Mouse (Mus musculus) kidney, embryonic 16.5 days (tissue): ENCODE results near the gene Actn4. TPM values are rescaled to one million over a fixed set of nuclear protein-coding genes. Genes with fewer than 3 reads are reported as not detected.

Source experiments
- ATAC-seq: fragments of 200-750 bp; cut with Nextera tagmentation; 2 replicates; pipeline ENCODE4 v1.8.0; 2017; ENCODE audit warnings: moderate TSS enrichment; ENCODE audit not compliant: low FRiP score, low TSS enrichment
- H3K27ac ChIP-seq: fragments of 300-500 bp; sonication (generic); 2 replicates; pipeline ENCODE4 v1.5.1; 2014; ENCODE audit warnings: low read length
- H3K27me3 ChIP-seq: fragments of 300-500 bp; sonication (generic); 2 replicates; pipeline ENCODE4 v1.6.1; 2014; ENCODE audit warnings: low read length, control low read depth, mixed read lengths; ENCODE audit not compliant: insufficient read depth
- H3K36me3 ChIP-seq: fragments of 300-500 bp; sonication (generic); 2 replicates; pipeline ENCODE4 v1.6.1; 2014; ENCODE audit warnings: low read length, control low read depth, mixed read lengths; ENCODE audit not compliant: insufficient read depth
- H3K4me1 ChIP-seq: fragments of 300-500 bp; sonication (generic); 2 replicates; pipeline ENCODE4 v1.6.1; 2014; ENCODE audit warnings: low read length, control low read depth, mixed read lengths; ENCODE audit not compliant: insufficient read depth
- H3K4me2 ChIP-seq: fragments of 300-500 bp; sonication (generic); replicated peaks from 2 replicates; pipeline ENCODE4 v1.6.1; 2014; ENCODE audit warnings: low read depth, low read length
- H3K4me3 ChIP-seq: fragments of 300-500 bp; sonication (generic); 2 replicates; pipeline ENCODE4 v1.5.1; 2014; ENCODE audit warnings: mild to moderate bottlenecking, low read length
- H3K9ac ChIP-seq: fragments of 300-500 bp; sonication (generic); replicated peaks from 2 replicates; pipeline ENCODE4 v1.6.1; 2014; ENCODE audit warnings: low read length
- H3K9me3 ChIP-seq: fragments of 300-500 bp; sonication (generic); 2 replicates; pipeline ENCODE4 v1.6.1; 2016; ENCODE audit warnings: low read length, control low read depth
- WGBS: fragments of 180-500 bp; shearing (Covaris S2); extraction: QIAGEN DNeasy Blood & Tissue Kit; methylation state at CpG from one replicate; pipeline ENCODE4 v1.1.7; 2014; 5-methylcytosine and 5-hydroxymethylcytosine counted together
- polyA plus RNA-seq: library from polyadenylated mRNA; unstranded; fragments of >200 nt; fragmentation: Nextera tagmentation; extraction: Ambion mirVana; gene quantifications from 2 replicates; pipeline ENCODE4 v1.2.1, GENCODE M21; 2015

Gene Actn4
- polyA plus RNA-seq, 1 experiment from 2014 or later = 374 TPM

DNA sequence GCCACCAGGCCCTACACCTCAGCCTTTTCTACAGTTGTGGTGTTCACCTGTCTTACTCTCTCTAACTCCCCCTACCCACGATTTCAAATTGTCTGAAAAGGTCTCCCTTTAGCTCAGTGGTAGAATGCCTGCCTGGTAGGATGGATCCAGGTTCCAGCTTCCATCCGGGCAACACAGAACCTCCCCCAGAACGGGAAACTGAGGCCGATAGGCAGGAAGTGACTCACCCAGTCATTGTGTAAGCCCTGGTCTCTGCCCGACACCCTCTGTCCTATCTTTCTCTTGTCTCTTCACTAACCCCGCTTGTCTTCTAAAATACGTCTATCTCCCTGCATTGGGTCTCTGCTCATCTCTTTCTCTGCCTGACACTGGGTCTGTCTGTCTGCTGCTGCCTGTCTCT, 23.1 kb upstream of the Actn4 start:
- no peaks in the 10 kb centered on the region for H3K9me3 ChIP-seq
- 0 out of 2 replicates have a peak, but pooled peaks cover 1% of the 10 kb centered on the region for H3K36me3 ChIP-seq
- no peak overlapping the region for H3K27ac ChIP-seq
- WGBS = 85% methylated on average over 7 of the region's 7 CpGs
- no peak overlapping the region for H3K9ac ChIP-seq
- no peak overlapping the region for H3K4me2 ChIP-seq
- no peaks in the 10 kb centered on the region for H3K27me3 ChIP-seq
- ATAC-seq = no peak
- H3K4me3 ChIP-seq = no peak overlapping the region
- peaks cover 21% of the 10 kb centered on the region for H3K4me1 ChIP-seq

DNA sequence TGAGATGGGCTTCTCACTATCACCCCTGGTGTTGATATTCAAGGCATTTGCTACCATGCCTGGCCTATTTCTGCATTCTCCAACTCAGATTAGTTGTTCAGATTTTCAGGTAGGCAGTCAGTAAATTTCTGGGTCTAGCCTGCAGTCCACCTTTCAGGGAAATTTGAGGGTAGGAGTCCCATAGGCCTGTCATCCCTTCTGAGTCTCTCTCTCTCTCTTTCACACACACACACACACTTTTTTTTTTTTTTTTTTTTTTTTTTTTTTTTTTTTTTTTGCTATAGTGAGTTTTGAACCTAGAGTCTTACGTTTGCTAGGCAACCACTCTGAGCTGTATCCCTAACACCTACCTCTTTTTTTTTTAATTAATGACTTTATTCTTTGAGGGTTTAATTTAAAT, 22.3 kb upstream of the Actn4 start:
- peaks cover 21% of the 10 kb centered on the region for H3K4me1 ChIP-seq
- H3K36me3 ChIP-seq = peaks cover 3% of the 10 kb centered on the region; the same call in 1 of the 2 replicates
- no peak overlapping the region for H3K4me3 ChIP-seq
- H3K9me3 ChIP-seq = no peaks in the 10 kb centered on the region
- WGBS = 100% methylated on average over 1 of the region's 1 CpGs
- H3K9ac ChIP-seq = no peak overlapping the region
- H3K4me2 ChIP-seq = no peak overlapping the region
- no peak for ATAC-seq
- no peak overlapping the region for H3K27ac ChIP-seq
- no peaks in the 10 kb centered on the region for H3K27me3 ChIP-seq

DNA sequence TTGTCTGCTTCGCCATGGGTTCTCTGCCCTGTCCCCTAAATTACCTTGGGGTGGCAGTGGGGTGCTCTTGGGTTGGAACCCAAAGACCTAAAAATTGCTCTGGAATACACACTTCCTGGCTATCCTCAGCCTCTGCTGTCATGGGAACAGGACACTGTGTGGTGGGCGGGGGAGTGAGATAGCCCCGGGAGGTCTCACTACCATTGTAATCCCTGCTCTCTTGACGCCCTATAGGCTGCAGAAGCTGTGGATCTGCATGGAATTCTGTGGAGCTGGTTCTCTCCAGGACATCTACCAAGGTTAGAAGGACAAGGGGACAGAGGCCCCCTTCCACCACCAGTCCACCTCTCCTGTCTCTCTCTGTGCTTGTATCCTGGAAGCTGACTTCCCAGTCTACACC, 21.7 kb upstream of the Actn4 start:
- H3K27ac ChIP-seq = no peak overlapping the region
- no peaks in the 10 kb centered on the region for H3K27me3 ChIP-seq
- peaks cover 21% of the 10 kb centered on the region for H3K4me1 ChIP-seq
- no peak overlapping the region for H3K4me3 ChIP-seq
- H3K9me3 ChIP-seq = no peaks in the 10 kb centered on the region
- H3K36me3 ChIP-seq = peaks cover 9% of the 10 kb centered on the region
- 82% methylated on average over 4 of the region's 4 CpGs for WGBS
- H3K9ac ChIP-seq = no peak overlapping the region
- ATAC-seq = no peak
- no peak overlapping the region for H3K4me2 ChIP-seq

DNA sequence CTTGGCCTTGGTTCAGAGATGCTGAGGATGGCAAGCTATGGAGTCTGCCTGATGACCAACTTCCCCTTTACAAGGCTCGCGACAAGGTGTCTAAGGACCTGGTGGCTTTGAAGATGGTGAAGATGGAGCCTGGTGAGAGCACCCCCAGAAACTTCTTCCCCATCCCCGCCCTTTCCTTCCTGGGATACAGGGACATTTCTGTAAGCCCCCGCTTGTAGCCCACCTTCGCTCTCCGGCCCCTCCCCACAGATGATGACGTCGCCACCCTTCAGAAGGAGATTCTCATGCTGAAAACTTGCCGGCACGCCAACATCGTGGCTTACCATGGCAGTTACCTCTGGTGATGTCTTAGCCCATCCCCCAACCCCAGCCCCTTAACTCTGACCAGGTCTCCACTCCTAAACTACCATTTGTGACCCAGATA, 21.0 kb upstream of the Actn4 start:
- 71% methylated on average over 11 of the region's 11 CpGs for WGBS
- Histone ChIP-seq H3K27me3 (no peaks in the 10 kb centered on the region), H3K4me3 (peak overlapping the region; percentile 88), H3K4me2 (peak overlapping the region; percentile 70), H3K27ac (peak overlapping the region; percentile 90), H3K9ac (peak overlapping the region; percentile 74), H3K9me3 (no peaks in the 10 kb centered on the region), H3K4me1 (peaks cover 21% of the 10 kb centered on the region), H3K36me3 (peaks cover 16% of the 10 kb centered on the region)
- ATAC-seq = no peak

DNA sequence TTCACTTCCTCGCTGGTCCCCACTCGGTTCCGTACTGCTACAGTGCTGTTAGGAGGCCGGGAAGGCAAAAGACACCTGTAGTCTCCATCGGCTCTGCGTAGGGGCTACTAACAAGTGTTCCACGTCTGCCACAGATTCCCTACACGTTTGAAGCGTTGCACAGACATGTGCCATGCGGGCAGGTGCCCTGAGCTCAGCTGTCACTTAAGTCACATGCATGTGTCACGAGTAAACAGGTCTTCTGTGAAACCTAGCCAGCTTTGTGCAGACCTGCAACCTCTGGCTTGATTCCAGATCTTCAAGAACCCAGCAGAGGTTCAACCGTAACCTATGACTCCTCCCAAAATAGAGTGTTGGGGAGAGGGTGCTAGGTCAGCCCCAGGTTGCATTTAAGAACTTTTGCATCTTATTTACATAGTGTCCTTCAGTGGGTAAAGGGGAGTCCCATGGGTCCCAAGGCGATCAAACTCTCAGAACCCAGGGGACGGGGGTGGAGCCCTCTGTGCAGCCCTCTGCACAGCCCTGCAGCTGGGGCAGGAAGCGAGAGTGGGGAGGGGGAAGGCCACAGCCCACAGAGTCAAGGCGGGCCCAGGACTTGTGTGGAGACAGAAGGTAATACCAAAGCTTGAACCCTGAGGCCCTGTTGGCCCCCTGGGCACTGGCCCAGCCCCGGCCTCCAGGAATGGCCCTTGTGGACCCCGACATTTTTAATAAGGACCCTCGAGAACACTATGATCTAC, 20.3 kb upstream of the Actn4 start:
- peak overlapping the region; percentile 74 for H3K9ac ChIP-seq
- no peaks in the 10 kb centered on the region for H3K9me3 ChIP-seq
- H3K27ac ChIP-seq = peak overlapping the region; percentile 90
- H3K4me1 ChIP-seq = peaks cover 21% of the 10 kb centered on the region
- H3K4me2 ChIP-seq = peak overlapping the region; percentile 70
- H3K27me3 ChIP-seq = no peaks in the 10 kb centered on the region
- peak; percentile 64 for ATAC-seq
- peaks cover 23% of the 10 kb centered on the region for H3K36me3 ChIP-seq
- H3K4me3 ChIP-seq = peak overlapping the region; percentile 88
- WGBS = 10% methylated on average over 19 of the region's 19 CpGs

DNA sequence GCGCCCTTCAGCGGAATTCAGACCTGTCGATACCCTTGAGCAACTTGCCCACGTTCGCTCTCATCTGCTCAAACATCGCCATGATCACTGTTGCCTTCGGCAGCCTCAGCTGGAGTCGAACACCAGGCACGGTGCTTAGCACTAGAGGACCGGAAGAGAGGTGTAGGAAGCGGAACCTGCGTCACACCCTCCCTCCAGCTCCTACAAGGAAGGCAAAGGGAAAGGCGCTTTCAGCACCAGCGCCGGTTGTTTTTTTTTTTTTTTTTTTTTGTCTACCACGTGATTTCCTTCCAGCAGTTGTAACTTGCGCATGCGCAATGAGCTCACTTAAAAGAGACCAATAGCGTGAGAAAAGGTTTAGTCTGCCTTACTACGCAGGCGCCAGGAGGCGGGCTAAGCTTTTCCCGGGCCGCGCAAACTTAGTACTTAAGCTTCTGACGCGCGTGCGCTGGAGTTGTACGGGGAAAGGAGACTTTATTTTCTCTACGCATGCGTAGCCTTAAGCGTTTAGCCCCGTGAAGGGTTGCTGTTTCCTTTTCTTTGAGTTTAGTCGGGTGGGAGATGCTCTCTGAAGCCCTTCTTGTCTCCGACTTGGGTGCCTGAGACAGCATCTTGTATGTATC, 19.6 kb upstream of the Actn4 start, which contains the start of the genes Eif3k and Map4k1:
Eif3k (minus strand) TSS at position 214 of the 623 bp plus-strand sequence.
Map4k1 (plus strand) TSS at position 400 of the 623 bp plus-strand sequence.
- peak; percentile 97 for ATAC-seq
- H3K27ac ChIP-seq = peak within 1 kb of the TSS; percentile 90
- whole genome bisulfite sequencing = under 1% methylated on average over 36 of the region's 36 CpGs
- H3K4me2 ChIP-seq = peak within 1 kb of the TSS; percentile 99
- no peaks in the 10 kb centered on the region for H3K9me3 ChIP-seq
- peak within 1 kb of the TSS; percentile 88 for H3K4me3 ChIP-seq
- H3K27me3 ChIP-seq = no peaks in the 10 kb centered on the region
- peaks cover 30% of the 10 kb centered on the region for H3K36me3 ChIP-seq
- peak within 1 kb of the TSS; percentile 95 for H3K9ac ChIP-seq
- H3K4me1 ChIP-seq = peaks cover 21% of the 10 kb centered on the region

DNA sequence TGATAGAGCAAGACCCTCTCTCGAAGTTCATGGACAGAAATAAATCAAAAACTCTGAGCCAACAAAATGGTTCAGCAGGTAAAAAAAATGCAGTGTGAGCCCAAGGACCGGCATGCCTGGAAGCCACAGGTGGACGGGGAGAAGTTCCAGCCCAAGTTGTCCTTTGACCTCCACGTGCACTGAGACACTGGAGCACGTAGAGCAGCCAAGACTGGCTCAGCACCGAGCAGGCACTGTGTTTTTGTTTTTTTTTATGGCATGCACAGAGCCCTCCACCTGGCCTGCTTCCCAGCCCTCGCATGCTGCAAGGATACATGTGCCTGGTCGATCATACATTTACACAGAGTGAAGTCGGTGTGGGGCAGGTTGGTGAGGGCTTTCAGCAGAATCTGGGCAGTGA, 15.4 kb upstream of the Actn4 start:
- Histone ChIP-seq H3K36me3 (peaks cover 49% of the 10 kb centered on the region), H3K27me3 (no peaks in the 10 kb centered on the region), H3K4me2 (no peak overlapping the region), H3K9me3 (no peaks in the 10 kb centered on the region), H3K4me3 (no peak overlapping the region), H3K4me1 (peaks cover 13% of the 10 kb centered on the region), H3K27ac (no peak overlapping the region), H3K9ac (no peak overlapping the region)
- 83% methylated on average over 9 of the region's 9 CpGs for WGBS
- ATAC-seq = no peak

DNA sequence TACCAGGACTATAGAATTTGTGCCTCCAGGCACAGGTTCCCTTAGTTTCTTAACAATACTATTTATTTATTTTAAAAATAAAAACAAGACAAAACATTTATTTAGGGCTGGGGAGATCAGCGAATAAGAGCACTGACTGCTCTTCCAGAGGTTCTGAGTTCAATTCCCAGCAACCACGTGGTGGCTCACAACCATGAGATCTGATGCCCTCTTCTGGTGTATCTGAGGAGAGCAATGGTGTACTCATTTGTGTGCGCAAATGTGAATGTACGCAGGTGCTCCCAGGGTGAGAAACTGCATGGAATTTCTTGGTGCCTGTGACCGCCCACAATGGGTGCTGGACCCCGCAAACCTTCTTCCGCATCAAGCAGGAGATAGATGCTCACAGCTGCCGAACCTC, 10.9 kb upstream of the Actn4 start:
- H3K9me3 ChIP-seq = no peaks in the 10 kb centered on the region
- 83% methylated on average over 8 of the region's 8 CpGs for WGBS
- H3K4me3 ChIP-seq = no peak overlapping the region
- no peak overlapping the region for H3K27ac ChIP-seq
- no peak overlapping the region for H3K9ac ChIP-seq
- peaks cover 48% of the 10 kb centered on the region for H3K36me3 ChIP-seq
- ATAC-seq = no peak
- H3K27me3 ChIP-seq = no peaks in the 10 kb centered on the region
- H3K4me1 ChIP-seq = peaks cover 12% of the 10 kb centered on the region; the same call in 1 of the 2 replicates
- no peak overlapping the region for H3K4me2 ChIP-seq

DNA sequence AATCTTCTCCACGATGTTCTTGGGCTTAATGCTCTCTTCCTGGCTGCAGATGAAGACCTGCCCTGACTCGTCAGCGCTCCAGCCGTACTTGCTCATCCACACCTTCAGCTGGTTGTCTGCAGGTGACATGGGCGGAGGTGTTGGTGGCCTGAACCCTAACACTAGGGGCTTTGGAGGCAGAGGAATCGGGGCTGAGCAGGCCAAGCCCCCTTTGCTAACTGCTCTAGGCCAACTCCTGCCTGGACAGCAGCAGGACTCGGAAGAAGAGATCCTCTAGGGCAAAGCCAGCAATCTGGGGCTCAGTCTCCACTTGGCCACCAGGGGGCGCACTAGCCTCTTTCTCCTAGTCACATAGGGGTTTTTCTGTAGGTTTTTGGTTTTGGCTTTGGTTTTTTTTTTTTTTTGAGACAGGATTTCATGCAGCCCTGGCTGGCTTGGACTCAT, 10.4 kb upstream of the Actn4 start:
- Histone ChIP-seq H3K27ac (no peak overlapping the region), H3K36me3 (peaks cover 43% of the 10 kb centered on the region), H3K4me2 (no peak overlapping the region), H3K27me3 (no peaks in the 10 kb centered on the region), H3K9ac (no peak overlapping the region), H3K4me1 (peaks cover 12% of the 10 kb centered on the region; the same call in 1 of the 2 replicates), H3K9me3 (no peaks in the 10 kb centered on the region), H3K4me3 (no peak overlapping the region)
- 73% methylated on average over 8 of the region's 8 CpGs for whole genome bisulfite sequencing
- ATAC-seq = no peak
